Mouse (Mus musculus): ENCODE measurements around the gene Gm44805.

The Gm44805 gene

DNA sequence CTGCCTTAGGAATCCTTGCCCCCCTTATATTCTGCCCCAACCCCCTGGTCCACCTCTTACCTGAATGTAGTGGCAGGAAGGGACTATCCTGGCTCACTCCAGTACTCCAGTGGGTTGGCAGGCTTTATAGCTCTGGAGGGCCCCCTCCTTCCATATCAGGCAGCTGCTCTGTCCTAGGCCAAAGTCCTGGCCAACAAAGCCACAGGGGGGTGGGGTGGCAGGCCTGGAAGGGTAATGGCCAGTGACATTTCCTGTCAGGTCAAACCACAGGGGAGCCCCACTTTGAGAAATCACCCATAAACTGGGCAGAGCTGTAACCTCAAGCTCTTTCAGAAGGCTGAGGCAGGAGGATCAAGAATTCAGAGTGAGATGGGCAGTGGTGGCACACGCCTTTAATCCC is 4.6 kb downstream of the Gm44805 start:
- DNase-seq, result no peak

DNA sequence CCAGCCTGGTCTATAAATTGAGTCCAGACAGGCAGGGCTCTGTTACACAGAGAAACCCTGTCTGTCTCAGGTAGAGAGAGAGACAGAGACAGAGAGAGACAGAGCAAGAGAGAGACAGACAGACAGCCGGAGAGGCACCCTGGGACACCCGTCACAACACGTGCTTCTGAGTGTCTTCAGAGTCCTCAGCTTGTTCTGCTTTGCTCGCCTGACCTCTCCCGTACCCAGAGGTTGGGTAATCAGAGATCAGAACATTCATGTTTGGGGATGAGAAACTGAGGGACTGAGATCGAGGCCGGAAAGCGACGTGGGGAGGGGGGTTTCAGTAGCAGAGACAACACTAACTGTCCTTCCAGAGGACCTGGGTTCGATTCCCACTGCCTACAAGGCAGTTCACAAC is 5.4 kb downstream of the Gm44805 start:
- DNase-seq, result no peak

- DNase-seq, result no peak
Observed at GRCm38 (mm10) chr7:19673083-19673699, 8.0 kb downstream of the Gm44805 start.

- DNase-seq, result no peak
Observed at GRCm38 (mm10) chr7:19671511-19671910, 9.7 kb downstream of the Gm44805 start.

DNA sequence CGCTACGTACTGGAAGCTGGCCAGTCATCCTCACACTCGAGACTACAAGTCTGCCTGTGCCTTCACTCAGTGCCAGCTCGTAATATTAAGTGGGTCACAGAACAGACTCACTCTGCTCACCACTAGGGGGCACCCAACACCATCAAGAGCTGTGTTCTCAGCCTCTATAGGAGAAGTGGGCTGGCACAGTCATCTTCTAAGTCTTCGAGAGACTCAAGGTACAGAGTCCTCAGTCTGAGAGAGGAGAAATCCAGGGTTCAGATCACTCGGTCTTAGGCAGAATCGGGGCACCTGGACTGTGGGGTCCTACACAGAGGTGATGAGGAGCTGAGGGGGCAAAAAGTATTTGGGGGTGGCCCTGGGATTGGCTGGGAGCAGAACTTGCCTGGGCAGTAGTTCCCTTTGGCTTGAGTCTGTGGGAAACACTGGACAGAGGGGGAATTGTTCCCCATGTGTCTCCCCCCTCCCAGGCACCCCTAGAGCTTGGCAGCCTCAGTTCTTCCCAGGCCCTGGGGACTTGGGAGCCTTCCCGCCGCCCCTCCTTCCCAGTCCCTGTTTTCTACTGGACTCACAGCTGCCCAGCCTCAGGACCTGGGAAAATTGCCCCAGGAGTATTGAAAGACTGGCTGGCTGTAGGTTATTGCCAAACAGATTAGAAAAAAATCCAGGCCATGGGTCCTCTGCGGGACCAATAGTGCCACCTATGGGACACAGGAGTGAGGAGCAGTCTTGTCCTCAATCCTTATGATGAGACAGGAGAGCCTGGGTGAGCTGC is 12.1 kb downstream of the Gm44805 start:
- DNase-seq, result peak; percentile 92

DNA sequence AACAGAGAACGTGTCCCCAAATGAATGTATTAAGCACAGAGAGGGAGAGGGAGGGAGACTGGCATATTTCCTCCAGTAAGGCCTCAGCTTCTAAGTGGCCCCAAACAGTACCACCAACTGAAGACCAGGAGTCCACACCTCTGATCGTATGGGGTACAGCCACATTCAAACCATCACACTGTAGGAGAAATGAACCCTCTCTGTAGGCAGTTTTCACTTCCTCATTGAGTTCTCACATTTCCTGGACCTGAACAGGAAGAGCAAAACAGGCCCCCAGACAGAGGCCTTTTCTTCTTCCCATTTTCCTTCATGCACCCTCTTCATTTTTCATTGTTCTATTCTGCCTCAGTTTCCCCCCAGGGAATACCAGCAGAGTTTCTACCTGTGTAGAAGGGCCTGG is 13.8 kb downstream of the Gm44805 start:
- DNase-seq, result no peak

DNA sequence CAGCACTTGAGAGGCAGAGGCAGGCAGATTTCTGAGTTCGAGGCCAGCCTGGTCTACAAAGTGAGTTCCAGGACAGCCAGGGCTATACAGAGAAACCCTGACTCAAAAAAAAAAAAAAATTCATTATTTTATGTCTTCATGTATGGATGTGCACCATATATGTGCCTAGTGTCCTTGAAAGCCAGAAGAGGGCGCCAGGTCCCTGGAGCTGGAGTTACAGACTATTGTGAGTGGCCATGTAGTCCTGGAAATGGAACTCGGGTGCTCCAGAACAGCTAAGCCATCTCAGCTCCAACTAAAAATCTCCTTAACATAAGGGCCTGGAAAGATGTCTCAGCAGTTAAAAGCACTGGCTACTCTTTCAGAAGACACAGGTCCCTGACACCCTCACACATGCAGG is 14.5 kb downstream of the Gm44805 start:
- peak; percentile 21 for DNase-seq

DNA sequence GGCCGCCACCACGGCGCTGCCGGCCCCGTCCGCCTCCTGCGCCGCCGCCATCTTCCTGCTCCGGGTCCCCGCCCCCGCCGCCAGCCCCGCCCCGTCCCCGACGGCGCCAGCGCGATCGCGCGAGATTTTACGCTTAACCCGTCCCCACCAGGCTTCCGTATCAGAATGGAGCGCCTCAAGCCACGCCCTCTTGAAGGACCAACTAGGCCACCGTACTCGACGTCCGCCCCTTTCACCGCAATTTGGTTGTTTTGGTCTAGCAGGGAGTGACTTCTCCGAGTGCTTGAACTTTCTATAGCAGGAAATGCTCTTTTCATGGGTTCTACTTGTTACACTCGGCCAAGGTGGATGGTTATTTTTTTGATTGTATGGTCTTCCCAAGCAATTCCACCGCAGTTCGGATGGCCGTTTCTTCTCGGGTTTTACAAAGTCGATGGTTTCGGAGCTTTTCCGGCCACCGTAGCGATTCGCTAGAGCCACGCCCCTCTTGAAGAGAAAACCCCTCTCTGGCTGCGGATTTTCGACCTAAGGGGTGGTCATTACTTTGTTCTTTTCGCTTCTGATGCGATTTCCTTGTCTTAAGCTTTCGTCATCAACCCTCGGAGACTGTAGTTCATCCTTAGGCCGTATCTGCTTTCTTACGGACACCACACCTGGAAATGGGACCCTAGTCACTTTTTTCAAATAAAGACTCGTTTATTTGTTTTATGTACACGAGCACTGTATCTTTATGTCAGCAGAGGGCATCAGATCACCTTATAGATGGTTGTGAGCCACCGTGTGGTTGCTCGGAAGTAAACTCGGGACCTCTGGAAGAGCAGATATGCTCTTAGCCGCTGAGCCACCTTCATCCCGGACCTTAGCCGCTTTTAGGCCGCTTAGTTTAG is 16.0 kb downstream of the Gm44805 start, which contains the start of gene Clptm1:
Clptm1 (minus strand) TSS at position 79 of the 887 bp plus-strand sequence.
- peak; percentile 97 for DNase-seq

GRCm38 (mm10) chr7:19664455-19664954 is 16.7 kb downstream of the Gm44805 start:
- no peak for DNase-seq

GRCm38 (mm10) chr7:19663940-19664339 is 17.3 kb downstream of the Gm44805 start:
- peak; percentile 60 for DNase-seq

DNA sequence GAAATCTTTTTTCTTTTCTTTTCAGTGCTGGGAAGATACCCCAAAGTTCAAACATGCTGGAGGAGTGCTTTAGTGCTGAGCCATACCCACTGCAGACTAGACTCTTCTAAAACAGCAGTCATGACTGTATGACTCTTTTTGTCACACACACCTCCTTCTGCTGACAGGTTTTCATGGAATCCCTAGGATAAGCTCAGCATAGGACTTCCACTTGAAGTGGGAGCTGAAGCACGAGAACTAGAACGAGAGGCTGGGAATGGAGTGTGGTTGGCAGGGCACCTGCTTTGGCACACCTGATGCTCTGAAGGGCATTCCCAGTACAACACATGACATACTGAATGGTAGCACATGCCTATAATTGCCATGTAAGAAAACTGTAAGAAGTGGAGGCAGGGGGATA is 28.6 kb downstream of the Gm44805 start:
- DNase-seq, result no peak

DNA sequence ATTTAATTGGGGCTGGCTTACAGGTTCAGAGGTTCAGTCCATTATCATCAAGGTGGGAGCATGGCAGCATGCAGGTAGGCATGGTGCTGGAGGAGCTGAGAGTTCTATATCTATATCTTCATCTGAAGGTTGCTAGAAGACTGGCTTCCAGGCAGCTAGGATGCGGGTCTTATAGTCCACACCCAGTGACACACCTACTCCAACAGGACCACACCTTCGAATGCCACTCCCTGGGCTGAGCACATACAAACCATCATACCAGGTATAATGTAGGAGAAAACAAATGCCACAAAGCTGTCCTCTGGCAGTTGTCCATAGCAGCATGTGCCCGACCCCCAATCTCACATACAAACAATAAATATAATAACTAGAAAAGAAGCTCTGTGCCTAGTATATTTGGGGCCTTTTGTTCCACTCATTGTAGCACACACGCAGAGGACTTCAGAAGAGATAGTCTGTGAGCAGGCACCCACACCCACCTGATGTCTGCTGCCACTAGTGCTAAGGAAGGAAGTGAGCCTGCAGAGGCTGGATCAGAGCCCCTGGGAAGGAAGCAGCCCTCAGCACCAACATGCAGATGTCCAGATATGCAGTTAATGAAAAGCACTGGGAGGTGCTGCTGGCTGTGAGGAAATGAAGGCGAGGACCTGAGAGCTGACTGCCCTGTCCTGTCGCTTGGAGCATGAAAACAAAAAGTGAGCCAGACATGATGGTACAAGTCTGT is 30.0 kb downstream of the Gm44805 start:
- DNase-seq, result no peak

- DNase-seq, result no peak
Observed at GRCm38 (mm10) chr7:19641223-19641622, 40.0 kb downstream of the Gm44805 start.

GRCm38 (mm10) chr7:19635074-19635827 is 46.0 kb downstream of the Gm44805 start:
- DNase-seq, result no peak

- DNase-seq, result no peak
Observed at GRCm38 (mm10) chr7:19634591-19634990, 46.6 kb downstream of the Gm44805 start.

DNA sequence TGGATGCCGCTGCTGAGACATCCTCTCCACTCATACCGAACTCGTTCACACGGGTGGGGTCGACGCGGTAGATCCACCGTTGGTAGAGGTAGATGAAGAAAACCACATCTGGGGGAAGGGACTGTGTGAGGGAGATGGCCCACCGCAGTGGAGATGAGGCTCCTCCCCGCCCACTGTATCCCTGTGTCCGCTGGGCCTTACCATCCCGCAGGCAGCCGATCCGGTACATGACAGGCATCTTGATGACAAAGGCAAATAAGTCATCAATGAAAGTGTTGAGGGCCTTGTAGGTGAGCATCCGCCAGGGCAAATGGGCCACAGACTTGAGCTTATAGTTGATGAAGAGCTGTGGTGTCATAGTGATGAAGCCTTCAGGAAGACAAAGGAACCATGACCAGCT is 47.4 kb downstream of the Gm44805 start:
- no peak for DNase-seq

DNA sequence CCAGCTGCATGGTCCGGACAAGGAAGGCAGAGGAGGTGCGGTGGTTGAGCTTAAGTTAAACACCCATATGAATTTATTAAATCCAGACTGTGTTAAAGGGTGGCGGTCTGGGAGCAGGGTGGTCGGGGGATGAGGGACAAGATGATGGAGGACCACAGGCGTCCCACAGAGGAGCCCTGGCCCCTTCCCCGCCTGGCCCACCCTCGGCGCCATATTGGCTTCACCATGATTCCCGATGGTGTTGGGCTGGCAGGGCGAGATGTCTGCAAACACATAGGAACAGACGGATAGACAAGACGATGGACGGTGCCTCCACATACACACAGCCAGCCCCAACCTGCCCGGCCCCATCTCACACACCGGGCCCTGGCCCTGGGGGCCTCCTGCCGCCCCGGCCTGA is 48.0 kb downstream of the Gm44805 start:
- no peak for DNase-seq

- DNase-seq, result no peak
Observed at GRCm38 (mm10) chr7:19632720-19633119, 48.5 kb downstream of the Gm44805 start.

DNA sequence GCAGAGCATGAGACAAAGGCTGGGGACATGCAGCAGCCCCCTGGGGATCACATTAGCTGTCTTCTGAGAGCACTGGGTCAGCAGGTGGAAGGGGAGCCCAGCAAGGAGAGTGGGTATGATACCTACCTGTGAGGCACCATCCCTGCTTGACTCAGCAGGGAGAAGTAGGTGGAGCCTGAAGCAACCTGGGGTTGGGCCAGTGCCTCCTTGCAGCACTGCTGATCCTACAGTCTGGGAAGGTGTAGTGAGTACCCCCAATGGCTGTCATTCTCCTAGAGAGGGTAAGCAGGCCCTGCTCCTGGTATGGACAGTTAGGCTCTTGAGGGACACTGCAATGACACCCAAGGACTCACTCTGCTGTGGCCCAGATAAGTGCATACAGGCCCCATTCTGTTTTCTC is 48.9 kb downstream of the Gm44805 start:
- no peak for DNase-seq

GRCm38 (mm10) chr7:19629361-19629734 is 51.9 kb downstream of the Gm44805 start, which contains the start of gene Relb:
Gene Relb, minus strand, starts transcription at chr7:19629438.
- DNase-seq, result peak; percentile 84

DNA sequence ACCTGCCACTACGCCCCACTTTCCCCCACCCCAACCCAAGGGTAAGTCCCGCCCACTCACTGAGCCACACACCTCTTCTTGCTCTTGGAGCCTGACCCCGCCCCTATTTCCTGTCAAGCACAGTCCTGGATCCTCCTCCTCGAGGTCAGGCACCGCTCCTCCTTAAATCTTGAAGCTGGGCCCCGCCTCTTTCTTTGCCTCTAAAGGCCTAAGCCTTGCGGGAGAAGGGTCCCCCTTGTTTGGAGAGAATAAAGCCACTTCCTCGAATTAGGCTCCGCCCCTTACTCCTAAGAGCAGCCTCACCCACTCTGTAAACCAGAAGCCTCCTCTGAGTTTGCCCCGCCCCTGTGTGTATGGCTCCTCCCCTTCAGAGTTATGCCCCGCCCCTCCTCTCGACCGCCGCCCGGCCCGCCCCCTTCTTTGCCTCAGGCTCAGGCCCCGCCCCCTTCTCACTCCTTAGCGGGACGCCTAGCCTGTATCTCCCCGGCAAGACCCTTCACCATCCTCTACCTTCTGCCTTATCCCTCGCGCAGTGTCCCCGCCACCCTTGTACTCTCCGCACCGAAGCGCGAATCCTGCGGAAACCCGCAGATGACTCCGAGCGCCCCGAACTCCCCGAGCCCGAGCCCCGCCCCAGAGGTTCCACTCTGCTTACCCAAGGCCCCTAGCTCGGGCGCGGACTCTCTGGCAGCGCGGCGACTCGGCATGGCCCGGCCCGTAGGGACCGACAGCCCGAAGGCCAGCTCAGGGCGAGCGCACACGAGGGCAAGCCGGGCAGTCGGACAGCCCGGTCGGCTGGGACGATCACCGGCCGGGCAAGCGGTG is 52.5 kb downstream of the Gm44805 start:
- peak; percentile 86 for DNase-seq

Measured in cerebellum, adult 11-12 months (tissue).